8 mouse cellular contexts compared by ENCODE assay signal in the genomic region with DNA sequence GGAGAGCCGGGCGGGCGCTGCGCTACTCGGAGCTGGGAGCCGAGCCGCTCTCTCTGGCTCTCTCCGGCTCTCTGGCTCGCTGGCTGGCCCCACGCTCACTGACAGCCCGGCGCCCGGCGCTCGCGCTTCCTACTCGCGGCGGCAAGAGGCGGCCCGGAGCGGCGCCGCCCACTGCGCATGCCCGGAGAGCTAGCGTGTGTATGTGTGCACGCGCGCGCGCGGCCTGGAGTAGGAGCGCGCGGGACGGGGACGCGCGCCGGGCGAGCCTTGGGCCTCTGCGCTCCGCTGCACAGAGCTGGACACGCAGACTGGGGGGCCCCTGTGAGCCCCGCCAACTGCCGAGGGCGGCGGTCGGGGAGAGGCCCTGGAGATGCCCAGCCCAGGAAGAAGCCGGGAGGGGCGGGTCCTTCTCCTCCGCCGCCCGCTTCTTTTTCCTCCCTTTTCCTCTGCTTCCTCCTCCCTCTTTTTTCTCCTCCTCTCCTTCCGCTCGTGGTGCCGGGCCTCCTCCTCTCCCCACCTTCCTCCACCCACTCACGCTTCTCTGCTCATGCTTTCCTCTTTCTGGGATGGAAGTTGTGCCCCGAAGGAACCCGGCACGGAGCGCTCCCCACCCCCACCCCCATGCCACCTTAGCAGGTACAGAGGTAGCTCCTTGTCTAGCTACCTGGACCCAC. TPM values are rescaled to one million over a fixed set of nuclear protein-coding genes. Genes with fewer than 3 reads are reported as not detected.
DNase-seq lines count a peak whose midpoint lies in the region; ATAC-seq and TF ChIP-seq lines count a peak whose summit lies in the region.

Gene Prkca, minus strand, starts transcription at position 140 of the 674 bp plus-strand sequence.

- DNase-seq in CD4-positive helper T cell, adult 2 months (ENCODE audit: low read depth, low spot score): peak; percentile 95
- DNase-seq in brain, embryonic 14.5 days (ENCODE audit: low read depth): peak; percentile 99
- DNase-seq in fibroblast of lung, adult 2 months (ENCODE audit: low read depth): peak; percentile 79
- DNase-seq in kidney, postnatal 10 days: peak; percentile 97
- peak; percentile 93 for DNase-seq in liver, embryonic 11.5 days (ENCODE audit: low spot score)
- peak; percentile 82 to 92 for DNase-seq in spleen, postnatal 4 days (ENCODE audit: low spot score in 2 of 2)

- peak; percentile 88 for ATAC-seq in heart, embryonic 14.5 days (ENCODE audit: insufficient number of reproducible peaks, insufficient read depth, low FRiP score, low read depth)
- peak; percentile 94 for ATAC-seq in liver, embryonic 11.5 days (replicated peaks; ENCODE audit: low FRiP score)

- H3K4me1 ChIP-seq in heart, embryonic 14.5 days (ENCODE audit: control insufficient read depth in 2 of 2, insufficient read depth in 2 of 2, low read length in 2 of 2): peaks cover 2 to 19% of the 10 kb centered on the region in 2 experiments
- H3K4me1 ChIP-seq in liver, embryonic 11.5 days (replicated peaks; ENCODE audit: control insufficient read depth, insufficient read depth, low read length): peaks cover 12% of the 10 kb centered on the region; the same call in 1 of the 2 replicates

- peak within 1 kb of the TSS; percentile 91 for H3K9ac ChIP-seq in heart, embryonic 14.5 days (ENCODE audit: low read length)
- H3K9ac ChIP-seq in liver, embryonic 11.5 days (ENCODE audit: low read depth, low read length): peak within 1 kb of the TSS; percentile 76

- H3K4me2 ChIP-seq in heart, embryonic 14.5 days (ENCODE audit: low read length): peak within 1 kb of the TSS; percentile 88
- peak within 1 kb of the TSS; percentile 100 for H3K4me2 ChIP-seq in liver, embryonic 11.5 days
- peak within 1 kb of the TSS; percentile 90 for H3K4me2 ChIP-seq in myocyte (ENCODE audit: low read depth)

- peak within 1 kb of the TSS; percentile 70 to 87 for H3K27ac ChIP-seq in heart, embryonic 14.5 days (replicated peaks in 1 of 2; ENCODE audit: control insufficient read depth in 1 of 2, insufficient read depth in 1 of 2, low read depth in 2 of 2, low read length in 2 of 2)
- peak within 1 kb of the TSS; percentile 61 for H3K27ac ChIP-seq in liver, embryonic 11.5 days (ENCODE audit: low read depth, low read length)

- under 1% methylated on average over 40 of the region's 63 CpGs for WGBS in heart, embryonic 14.5 days
- WGBS in liver, embryonic 11.5 days: under 1% methylated on average over 60 of the region's 63 CpGs

- peak; percentile 99 for TF ChIP-seq POLR2A in brain, embryonic 14.5 days (IDR thresholded peaks at IDR 0.05; ENCODE audit: borderline replicate concordance, extremely low read depth, insufficient read depth, insufficient read length, poor library complexity, severe bottlenecking)
- peak; percentile 76 for TF ChIP-seq POLR2A in myocyte (IDR thresholded peaks at IDR 0.05; ENCODE audit: insufficient read length, low read depth)

- peak within 1 kb of the TSS; percentile 62 to 82 for H3K4me3 ChIP-seq in heart, embryonic 14.5 days (ENCODE audit: control insufficient read depth in 1 of 2, insufficient read depth in 1 of 2, low read depth in 1 of 2, low read length in 2 of 2)
- H3K4me3 ChIP-seq in liver, embryonic 11.5 days (ENCODE audit: low read depth, low read length): peak within 1 kb of the TSS; percentile 67
- peak within 1 kb of the TSS; percentile 91 for H3K4me3 ChIP-seq in myocyte

- H3ac ChIP-seq in myocyte (ENCODE audit: control insufficient read depth, insufficient read length): peak within 1 kb of the TSS; percentile 63

- no peaks in the 10 kb centered on the region for H3K27me3 ChIP-seq in heart, embryonic 14.5 days (ENCODE audit: control insufficient read depth, insufficient read depth, low read length)
- H3K27me3 ChIP-seq in liver, embryonic 11.5 days (replicated peaks; ENCODE audit: control insufficient read depth, insufficient read depth, low read length): peaks cover 7% of the 10 kb centered on the region; the same call in 1 of the 2 replicates
- no peaks in the 10 kb centered on the region for H3K27me3 ChIP-seq in myocyte (ENCODE audit: control insufficient read depth, insufficient read depth, insufficient read length)

- H3K36me3 ChIP-seq in heart, embryonic 14.5 days (ENCODE audit: control insufficient read depth, insufficient read depth, low read length): peaks cover 6% of the 10 kb centered on the region; the same call in 1 of the 2 replicates
- H3K36me3 ChIP-seq in liver, embryonic 11.5 days (ENCODE audit: control insufficient read depth, insufficient read depth, low read length): no peaks in the 10 kb centered on the region
- peaks cover 7% of the 10 kb centered on the region for H3K36me3 ChIP-seq in myocyte (ENCODE audit: control insufficient read depth, insufficient read depth)

- peaks cover 26% of the 10 kb centered on the region for H3K79me2 ChIP-seq in myocyte (ENCODE audit: control insufficient read depth, insufficient read depth)

- no peaks in the 10 kb centered on the region for H3K9me3 ChIP-seq in heart, embryonic 14.5 days (ENCODE audit: control insufficient read depth, low read length)
- no peaks in the 10 kb centered on the region for H3K9me3 ChIP-seq in liver, embryonic 11.5 days (ENCODE audit: control insufficient read depth, low read length)

- no peak for TF ChIP-seq CTCF in brain, embryonic 14.5 days (IDR thresholded peaks at IDR 0.05; ENCODE audit: borderline replicate concordance, extremely low read depth, insufficient read depth, insufficient read length)

TF ChIP-seq in myocyte, 11 proteins besides CTCF, POLR2A, EP300 and RAD21:
- TF ChIP-seq MYOD1 (IDR thresholded peaks at IDR 0.05; ENCODE audit: control insufficient read depth in 1 of 3, insufficient read length in 2 of 3, low read depth in 2 of 3): peak in 1 of 3 experiments; percentile 12
- no peak for TF ChIP-seq MYOG (IDR thresholded peaks at IDR 0.05; ENCODE audit: control insufficient read depth in 1 of 3, insufficient read depth in 1 of 3, insufficient read length in 2 of 3, low read depth in 2 of 3)
- no peak for TF ChIP-seq E2F4 (IDR thresholded peaks at IDR 0.05; ENCODE audit: insufficient read depth)
- TF ChIP-seq POLR2AphosphoS2 (IDR thresholded peaks at IDR 0.05; ENCODE audit: insufficient read length, low read depth): peak; percentile 68
TF ChIP-seq in myocyte: peak in this region for 2.

RNA-seq across cellular contexts. Expression of gene Prkca, which starts in this region (rescaled TPM):
- polyA plus RNA-seq in brain, embryonic 14.5 days (2012; rRNA removed): 9.2 and 13.1 TPM in 2 replicates
- 20.6 and 21.4 TPM in 2 replicates for polyA plus RNA-seq in heart, embryonic 14.5 days (2014; fragmentation: Nextera tagmentation; extraction: Ambion mirVana)
- polyA plus RNA-seq in liver, embryonic 11.5 days (2014; fragmentation: Nextera tagmentation; extraction: Ambion mirVana): 10.1 and 12.4 TPM in 2 replicates
- polyA plus RNA-seq in myocyte (2012; fragmentation: generic; extraction: Trizol): 15.3 TPM

Comparison
In these comparisons a context has a peak if more than half of its experiments do, and no peak if none do; other contexts are left out.
1. Peak in every context shown above with its lines: DNase-seq, ATAC-seq, H3K4me3 ChIP-seq and H3K27ac ChIP-seq.